Mouse (Mus musculus) brain, embryonic 14.5 days (tissue): Measurements from ENCODE around the gene Anapc7. TPM values are rescaled to one million over a fixed set of nuclear protein-coding genes. Genes with fewer than 3 reads are reported as not detected.
"Not testable (repeated sequence)": the region's sequence is repeated elsewhere in the genome, so short reads cannot be mapped to it uniquely, and the experiment has no call there.

Experiments used
- DNase-seq: peaks from one replicate; pipeline ENCODE4 v3.0.0-alpha.2; 2011; ENCODE audit warnings: low read depth
- CTCF ChIP-seq: fragments of 200-500 bp; IDR thresholded peaks from 2 replicates; pipeline ENCODE4 v1.5.1; 2012; ENCODE audit warnings: inconsistent platforms, mild to moderate bottlenecking, moderate library complexity, borderline replicate concordance; ENCODE audit not compliant: insufficient read depth, insufficient read length; ENCODE audit errors: extremely low read depth
- POLR2A ChIP-seq: fragments of 200-500 bp; IDR thresholded peaks from 2 replicates; pipeline ENCODE4 v1.6.1; 2012; ENCODE audit warnings: mild to moderate bottlenecking, inconsistent platforms, borderline replicate concordance; ENCODE audit not compliant: poor library complexity, insufficient read depth, insufficient read length, severe bottlenecking; ENCODE audit errors: extremely low read depth
- polyA plus RNA-seq: library from polyadenylated mRNA; depleted of rRNA; stranded (reverse); fragments of >200 nt; gene quantifications from 2 replicates; pipeline ENCODE4 v1.2.3, GENCODE M21; 2012; rRNA removed

Anapc7 gene
- polyA plus RNA-seq, 1 experiment: 53.4 TPM

GRCm38 (mm10) chr5:122482733-122483391 is 61.4 kb downstream of the Anapc7 start:
- DNase-seq: no peak
- no peak for TF ChIP-seq POLR2A
- no peak for TF ChIP-seq CTCF

- not testable (repeated sequence) for DNase-seq
Observed at GRCm38 (mm10) chr5:122486243-122486642, 64.8 kb downstream of the Anapc7 start.

GRCm38 (mm10) chr5:122487825-122488224 is 66.3 kb downstream of the Anapc7 start:
- DNase-seq: no peak
- TF ChIP-seq POLR2A: no peak
- no peak for TF ChIP-seq CTCF

- TF ChIP-seq CTCF: no peak
- TF ChIP-seq POLR2A: no peak
- no peak for DNase-seq
Observed at GRCm38 (mm10) chr5:122490148-122490547, 68.7 kb downstream of the Anapc7 start.

GRCm38 (mm10) chr5:122491385-122491784 is 69.9 kb downstream of the Anapc7 start:
- TF ChIP-seq POLR2A: no peak
- TF ChIP-seq CTCF: no peak
- no peak for DNase-seq

GRCm38 (mm10) chr5:122493035-122493434 is 71.5 kb downstream of the Anapc7 start:
- DNase-seq: no peak
- no peak for TF ChIP-seq POLR2A
- TF ChIP-seq CTCF: no peak

- no peak for TF ChIP-seq POLR2A
- no peak for TF ChIP-seq CTCF
- DNase-seq: no peak
Observed at GRCm38 (mm10) chr5:122494449-122494848, 73.0 kb downstream of the Anapc7 start.

Other genes starting within 250 kb of the Anapc7 start
- gene Hvcn1, start 214.9 kb upstream of the Anapc7 start, polyA plus RNA-seq: 2.3 and 2.4 TPM in 2 replicates
- gene Tctn1, start 157.2 kb upstream of the Anapc7 start, polyA plus RNA-seq: 40.2 and 42.3 TPM in 2 replicates
- gene Pptc7, start 137.3 kb upstream of the Anapc7 start, polyA plus RNA-seq: 11.8 and 13.4 TPM in 2 replicates
- gene Rad9b, start 67.5 kb upstream of the Anapc7 start, polyA plus RNA-seq: 21.8 and 24.6 TPM in 2 replicates
- gene Vps29, start 67.3 kb upstream of the Anapc7 start, polyA plus RNA-seq: 135 and 150 TPM in 2 replicates
- gene Gpn3, start 49.8 kb upstream of the Anapc7 start, polyA plus RNA-seq: 40.1 and 64.1 TPM in 2 replicates
- gene Fam216a, start 49.3 kb upstream of the Anapc7 start, polyA plus RNA-seq: 127 and 158 TPM in 2 replicates
- 265 and 282 TPM in 2 replicates for gene Arpc3, start 29.8 kb upstream of the Anapc7 start, polyA plus RNA-seq
- gene Atp2a2, start 80.5 kb downstream of the Anapc7 start, polyA plus RNA-seq: 102 and 136 TPM in 2 replicates
- gene Ift81, start 192.8 kb downstream of the Anapc7 start, polyA plus RNA-seq: 26.1 and 26.9 TPM in 2 replicates
- 3.5 and 7.7 TPM in 2 replicates for gene P2rx7, start 222.2 kb downstream of the Anapc7 start, polyA plus RNA-seq